Mouse (Mus musculus) spleen, postnatal 4 days (tissue): ENCODE results near the gene Nat8.
"Not testable (repeated sequence)": the region's sequence is repeated elsewhere in the genome, so short reads cannot be mapped to it uniquely, and the experiment has no call there.

Source experiments
- DNase-seq, 2 experiments: peaks; one replicate each; pipeline ENCODE4 v3.0.0; 2022; ENCODE audit warnings: low spot score in 2 of 2

Gene Nat8

DNA sequence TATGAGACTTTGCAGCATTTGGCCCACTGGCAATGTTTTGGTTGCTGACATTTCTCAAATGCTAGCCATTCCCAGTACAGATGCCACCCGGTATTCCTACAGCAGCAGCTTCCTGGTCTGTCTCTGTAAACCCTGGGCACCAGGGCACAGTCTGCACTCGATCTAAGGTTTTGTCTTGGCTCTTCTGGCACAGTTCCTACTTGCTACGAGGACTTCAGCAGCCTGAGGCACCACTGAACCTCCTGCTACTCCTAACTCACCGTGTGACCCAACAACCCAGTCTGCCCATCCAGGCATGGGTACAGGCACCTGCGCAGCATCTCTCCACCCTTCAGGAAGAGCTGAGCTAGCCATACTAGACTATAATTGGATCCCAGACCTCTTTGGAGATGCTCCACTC, 4.2 kb upstream of the Nat8 start:
- DNase-seq = not testable (repeated sequence)

GRCm38 (mm10) chr6:85835104-85835503, 3.2 kb upstream of the Nat8 start:
- DNase-seq = not testable (repeated sequence)

GRCm38 (mm10) chr6:85834504-85835100, 2.7 kb upstream of the Nat8 start:
- not testable (repeated sequence) for DNase-seq

GRCm38 (mm10) chr6:85829462-85829861, 2.4 kb downstream of the Nat8 start:
- no peak for DNase-seq

DNA sequence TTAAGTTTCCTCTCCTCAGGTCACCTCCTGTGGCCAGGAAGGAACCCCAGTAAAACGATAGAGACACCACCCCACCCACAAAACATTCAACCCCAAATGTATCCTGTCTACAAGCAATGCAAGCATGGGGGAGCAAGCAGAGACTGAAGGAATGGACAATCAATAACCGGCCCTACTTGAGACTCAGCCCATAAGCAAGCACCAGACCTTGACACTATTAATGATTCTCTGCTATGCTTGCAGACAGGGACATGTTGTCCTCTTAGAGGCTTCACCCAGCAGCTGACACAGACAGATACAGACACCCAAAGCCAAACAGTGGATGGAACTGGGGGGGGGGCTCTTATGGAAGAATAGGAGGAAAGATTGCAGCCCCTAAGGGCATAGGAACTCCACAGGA, 6.0 kb downstream of the Nat8 start:
- DNase-seq = no peak

- no peak for DNase-seq
These were observed 8.3 kb downstream of the Nat8 start for GRCm38 (mm10) chr6:85823382-85824090.

DNA sequence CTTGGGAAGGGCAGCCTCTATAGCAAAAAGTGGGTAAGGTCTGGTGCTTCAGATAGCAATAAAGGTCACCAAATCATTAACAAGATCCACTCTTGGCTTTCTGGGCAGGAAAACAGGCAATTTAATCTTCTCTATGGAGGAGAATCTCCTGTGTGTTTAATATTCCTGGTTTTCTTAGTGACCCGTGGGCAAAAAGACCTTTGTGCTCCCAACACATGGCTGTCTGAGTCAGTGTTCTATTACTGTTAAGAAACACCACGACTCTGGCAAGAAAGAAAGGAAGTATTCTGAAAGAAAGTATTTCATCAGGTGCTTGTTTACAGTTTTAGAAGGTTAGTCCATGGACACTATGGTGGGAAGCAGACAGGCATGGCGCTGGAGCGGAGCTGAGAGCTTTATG, 9.6 kb downstream of the Nat8 start:
- no peak for DNase-seq

GRCm38 (mm10) chr6:85820837-85821236, 11.0 kb downstream of the Nat8 start, which contains the start of the genes Nat8f6 and Nat8f5:
Nat8f6 (minus strand) TSS chr6:85820954.
Nat8f5 (minus strand) TSS chr6:85820972.
- no peak for DNase-seq

DNA sequence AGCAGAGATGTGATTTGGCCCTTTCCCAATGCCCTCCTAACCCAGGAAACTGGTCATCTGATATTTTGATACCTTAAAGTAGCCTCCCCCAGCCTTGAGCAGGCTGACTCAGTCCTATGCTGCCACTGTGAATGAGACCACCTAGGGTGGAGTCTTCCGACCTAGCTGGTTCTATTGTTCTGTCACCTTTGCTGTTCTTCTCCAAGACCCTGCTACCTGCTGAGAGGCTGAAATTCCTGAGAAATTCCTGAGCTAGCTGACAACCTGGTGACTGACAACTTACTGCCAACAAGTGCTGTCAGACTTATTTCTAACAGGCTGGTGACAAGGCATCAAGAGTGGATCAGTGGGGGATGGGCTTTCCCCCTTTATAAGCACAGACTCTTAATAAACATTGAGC, 13.5 kb downstream of the Nat8 start:
- no peak for DNase-seq

GRCm38 (mm10) chr6:85813339-85813738, 18.5 kb downstream of the Nat8 start:
- no peak for DNase-seq

DNA sequence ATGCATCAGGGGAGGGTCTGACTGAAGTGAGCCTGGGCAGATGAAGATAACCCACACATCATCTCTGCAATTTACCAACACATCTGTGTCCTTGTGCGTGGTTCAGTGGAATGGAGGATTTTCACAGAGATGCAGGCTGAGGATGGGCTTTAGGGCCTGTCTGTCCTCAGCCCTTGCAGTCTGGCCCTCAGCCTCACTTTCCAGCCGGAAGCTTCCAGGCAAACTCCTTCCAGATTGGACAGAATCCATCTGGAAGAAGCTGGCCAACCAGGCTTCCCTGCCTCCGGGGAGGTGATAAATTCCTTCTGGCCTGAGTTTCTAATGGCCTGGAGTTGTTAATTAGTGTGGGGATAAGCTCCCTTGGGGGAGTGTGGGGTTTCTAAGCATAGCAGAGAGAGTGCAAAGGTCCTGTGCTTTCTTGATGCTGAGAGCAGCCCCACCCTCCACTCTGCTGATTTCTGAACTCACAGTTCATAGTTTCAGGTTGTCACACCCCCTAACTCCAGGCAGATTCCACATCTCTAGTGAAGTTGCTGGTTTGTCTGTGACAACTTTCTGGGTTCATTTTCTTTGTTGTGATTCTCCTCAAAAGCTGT, 20.8 kb downstream of the Nat8 start:
- not testable (repeated sequence) for DNase-seq

- DNase-seq = not testable (repeated sequence)
These were observed 21.4 kb downstream of the Nat8 start for GRCm38 (mm10) chr6:85810514-85810913.

- not testable (repeated sequence) for DNase-seq
These were observed 22.1 kb downstream of the Nat8 start for GRCm38 (mm10) chr6:85809784-85810183.

- not testable (repeated sequence) for DNase-seq
These were observed 28.7 kb downstream of the Nat8 start for GRCm38 (mm10) chr6:85803180-85803579.
